Mouse (Mus musculus) embryonic fibroblast, embryonic 13.5 days (primary cell): ENCODE measurements at regions not wholly inside any gene's neighbourhood (a gene's known extent, or its start where the extent isn't known, plus 50 kb on each side); places are given as distances from the start of the nearest gene placed in this dataset.

Experiments
- CTCF ChIP-seq: IDR thresholded peaks from 2 replicates; pipeline ENCODE4 v1.5.1; 2011; ENCODE audit warnings: mild to moderate bottlenecking, control low read depth, low read length, moderate library complexity, borderline replicate concordance; ENCODE audit not compliant: insufficient read depth
- POLR2A ChIP-seq: IDR thresholded peaks from 2 replicates; pipeline ENCODE4 v1.6.1; 2011; ENCODE audit warnings: low read depth, mild to moderate bottlenecking, control low read depth, low read length, moderate library complexity

- no peak for TF ChIP-seq CTCF
- no peak for TF ChIP-seq POLR2A
Observed at GRCm38 (mm10) chr7:70576112-70576910, 209.8 kb upstream of the Nr2f2 start.
